Mouse (Mus musculus): ENCODE measurements around the gene Pcgf2.

GRCm38 (mm10) chr11:97739155-97739554 lies 38.9 kb upstream of the Pcgf2 start:
- TF ChIP-seq CTCF (IDR thresholded peaks at IDR 0.05; ENCODE audit: low read depth, low read length) (no peak), GATA2 (IDR thresholded peaks at IDR 0.05; ENCODE audit: borderline replicate concordance, low read depth, low read length) (no peak), GATA1 (IDR thresholded peaks at IDR 0.05; ENCODE audit: borderline replicate concordance, low read length) (no peak), POLR2AphosphoS5 (IDR thresholded peaks at IDR 0.05; ENCODE audit: insufficient replicate concordance, low read depth, low read length) (no peak)
